Mouse (Mus musculus) cerebellum, postnatal 25 days (tissue): ENCODE data around the gene Pdk2.
A peak's percentile ranks its signal among the peaks of the same experiment; 100 is the strongest.

ENCODE experiments used
- DNase-seq, 2 experiments: peaks; one replicate each; pipeline ENCODE4 v3.0.0; 2021; ENCODE audit warnings: mixed read lengths in 2 of 2

Pdk2 gene

DNA sequence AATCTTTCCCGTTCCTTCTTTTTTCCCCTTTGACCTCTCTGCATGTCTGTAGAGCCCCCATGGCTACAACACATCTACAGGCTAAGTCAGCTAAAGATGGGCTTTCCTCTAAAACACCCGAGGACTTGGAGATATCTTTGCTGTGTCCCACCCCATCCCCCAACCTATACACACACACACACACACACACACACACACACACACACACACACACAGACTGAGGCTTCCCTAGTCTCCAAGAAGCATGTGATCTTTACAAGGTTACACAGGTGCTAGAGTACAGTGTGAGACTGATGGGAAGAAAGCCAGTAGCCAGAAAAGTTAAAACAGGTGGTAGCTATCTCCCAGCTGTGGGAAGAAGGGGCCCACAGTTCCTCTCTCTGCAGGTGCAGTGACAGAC, 54.7 kb downstream of the Pdk2 start:
- no peak for DNase-seq

- peak in 1 of 2 experiments; percentile 26 for DNase-seq
These were observed 55.3 kb downstream of the Pdk2 start for GRCm38 (mm10) chr11:94985822-94986221.

DNA sequence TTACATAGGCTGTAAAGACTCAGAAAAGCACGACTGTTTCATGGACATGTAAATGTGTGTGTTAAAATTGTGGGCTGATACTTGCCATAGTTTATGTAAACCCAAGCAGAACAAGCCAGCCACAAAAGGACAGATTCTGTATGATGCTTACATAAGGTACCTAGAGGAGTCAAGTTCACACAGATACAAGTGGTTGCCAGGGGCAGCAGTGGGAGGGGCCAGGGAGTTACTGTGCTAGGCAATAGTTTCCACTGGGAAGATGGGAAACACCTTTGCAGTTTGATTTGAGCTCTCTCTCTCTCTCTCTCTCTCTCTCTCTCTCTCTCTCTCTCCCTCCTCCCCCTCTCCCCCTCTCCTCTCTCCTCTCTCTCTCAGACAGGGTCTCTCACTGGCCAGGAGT, 56.0 kb downstream of the Pdk2 start:
- DNase-seq, result peak in 1 of 2 experiments; percentile 15

DNA sequence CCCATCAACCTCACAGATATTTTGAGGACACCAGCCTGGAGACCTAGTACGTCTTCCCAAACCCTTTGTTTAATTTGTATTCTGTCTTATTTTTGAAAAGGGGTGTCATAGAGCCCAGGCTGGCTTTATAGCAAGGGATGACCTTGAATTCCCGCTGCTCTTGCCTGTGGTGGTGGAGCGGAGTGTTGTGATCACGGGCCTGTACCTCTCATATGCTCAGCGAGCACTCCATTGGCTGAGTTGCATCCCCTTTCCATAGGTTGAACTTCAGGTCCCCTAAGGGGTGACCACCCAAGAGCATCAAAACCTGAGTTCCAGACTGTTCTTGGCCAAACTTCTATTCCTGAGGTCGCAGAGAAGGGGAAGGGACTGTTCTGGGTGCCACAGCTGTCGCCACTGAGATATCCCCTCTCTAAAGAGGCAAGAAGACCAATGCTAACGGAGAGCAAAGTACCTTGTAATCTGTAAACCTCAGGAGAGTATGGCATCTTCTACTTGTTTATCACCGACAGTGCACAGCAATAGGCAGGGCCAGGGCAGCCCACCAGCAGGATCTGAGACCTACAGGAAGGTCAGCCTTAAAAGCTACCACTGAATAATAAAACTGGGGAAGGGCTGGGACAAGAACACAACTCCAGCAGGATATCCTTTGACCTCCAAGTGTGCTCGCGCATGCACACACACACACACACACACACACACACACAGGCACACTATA, 61.5 kb downstream of the Pdk2 start:
- peak; percentile 28 to 38 for DNase-seq

DNA sequence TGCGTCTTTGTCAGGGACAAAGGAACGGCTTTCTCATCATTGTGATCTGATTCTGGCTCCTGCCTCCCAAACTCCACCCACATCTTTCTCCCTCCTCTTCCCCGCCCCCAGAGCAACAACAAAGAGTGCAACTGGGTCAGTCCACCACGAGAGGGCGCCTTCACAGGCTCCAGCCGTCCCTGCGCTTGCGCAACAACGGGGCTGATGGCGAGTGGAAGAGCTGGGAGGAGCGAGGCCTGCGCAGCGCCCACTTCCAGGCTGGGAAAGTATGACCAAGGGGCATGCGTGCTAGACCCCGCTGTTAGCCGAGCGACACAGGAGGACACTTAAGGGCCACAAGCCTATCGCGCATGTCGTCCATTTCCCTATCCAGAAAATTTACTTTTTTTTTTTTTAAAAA, 62.2 kb downstream of the Pdk2 start:
- peak; percentile 98 for DNase-seq

- DNase-seq, result peak; percentile 25 to 47
These were observed 62.8 kb downstream of the Pdk2 start for GRCm38 (mm10) chr11:94978178-94978915.
